Mouse (Mus musculus): ENCODE data around the gene Kdelr2.

DNA sequence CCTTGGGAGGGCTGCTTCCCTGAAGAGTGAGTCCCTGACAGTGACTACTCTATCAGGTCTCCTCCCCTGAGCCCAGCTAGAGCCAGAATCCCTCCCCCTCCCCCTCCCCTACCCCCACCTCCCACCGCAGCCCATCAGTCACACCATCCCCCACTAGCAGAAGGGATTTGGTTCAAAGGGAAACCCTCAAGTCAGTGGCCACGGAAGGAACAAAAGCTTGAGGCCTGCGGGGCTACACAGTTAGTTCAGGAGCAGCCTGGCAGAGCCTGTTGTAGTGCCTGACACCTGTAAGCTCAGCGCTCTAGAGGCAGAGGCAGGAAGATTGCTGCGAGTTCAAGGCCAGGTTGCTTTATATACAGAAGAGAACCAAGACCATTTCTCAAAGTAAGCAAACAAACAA lies 47.6 kb upstream of the Kdelr2 start:
- TF ChIP-seq CTCF (IDR thresholded peaks at IDR 0.05; ENCODE audit: extremely low read depth, insufficient read length, insufficient replicate concordance, low read depth, low read length) (no peak), POLR2A (IDR thresholded peaks at IDR 0.05; ENCODE audit: low read depth, low read length) (no peak)
